Mouse (Mus musculus) gastrocnemius, postnatal 36 days (tissue): ENCODE measurements at regions not wholly inside any gene's neighbourhood (a gene's known extent, or its start where the extent isn't known, plus 50 kb on each side); places are given as distances from the start of the nearest gene placed in this dataset.

Source experiments
- DNase-seq, 2 experiments: peaks; one replicate each; pipeline ENCODE4 v3.0.0; 2022
- intact Hi-C: fragments of 180-260 bp; cut with DNase I; formaldehyde crosslinking; loops from one replicate; pipeline ENCODE4 v1.15.1; 2025

DNA sequence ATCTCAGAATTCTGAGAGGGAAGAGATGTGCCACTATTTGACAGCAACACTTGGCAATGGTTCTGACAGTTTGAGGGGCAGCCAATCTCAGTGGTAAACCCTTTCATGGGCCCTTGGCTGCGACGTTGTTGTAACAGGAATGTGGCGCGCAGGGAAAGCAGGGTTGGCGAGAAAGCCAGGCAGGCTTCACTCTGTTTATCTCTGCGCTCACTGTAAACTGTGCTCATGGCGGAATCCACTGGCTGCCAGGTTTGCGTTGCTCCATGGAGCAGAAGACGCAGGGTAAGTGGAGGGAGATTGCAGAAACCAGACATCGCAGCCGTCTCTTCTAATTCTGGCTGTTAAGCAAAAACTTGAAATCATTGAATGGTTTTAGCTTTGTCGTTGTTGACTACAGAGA, 465.9 kb upstream of the Pou3f3 start:
- DNase-seq, result no peak
- intact Hi-C loops, result no loop called here

DNA sequence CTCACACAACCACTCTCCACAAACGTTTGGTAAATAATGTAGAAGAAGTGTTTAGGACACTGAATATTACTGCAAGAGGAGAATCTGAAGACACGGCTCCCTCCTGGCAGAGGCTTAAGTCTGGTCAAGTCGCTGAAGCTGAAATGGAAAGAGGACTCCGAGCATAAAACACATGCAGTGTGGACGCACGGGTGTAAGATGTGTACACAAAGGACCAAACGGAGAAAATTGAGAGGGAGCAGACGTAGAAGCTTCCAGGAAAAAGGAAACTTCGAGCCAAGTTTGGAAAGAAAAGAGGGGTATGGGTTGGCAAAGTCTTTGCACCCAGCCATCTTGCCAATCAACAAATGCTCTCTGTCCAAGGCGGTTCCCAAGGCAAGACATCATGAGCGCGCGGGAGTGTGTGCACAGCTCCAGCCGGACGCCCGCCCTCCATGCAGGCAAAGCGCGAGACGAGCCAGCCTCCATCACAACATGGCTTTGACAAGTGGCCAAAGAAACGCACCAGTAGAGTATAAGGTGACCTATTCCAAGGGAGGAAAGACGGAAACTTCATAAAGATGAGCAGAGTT, 465.0 kb upstream of the Pou3f3 start:
- intact Hi-C loops, result no loop called here
- no peak for DNase-seq

DNA sequence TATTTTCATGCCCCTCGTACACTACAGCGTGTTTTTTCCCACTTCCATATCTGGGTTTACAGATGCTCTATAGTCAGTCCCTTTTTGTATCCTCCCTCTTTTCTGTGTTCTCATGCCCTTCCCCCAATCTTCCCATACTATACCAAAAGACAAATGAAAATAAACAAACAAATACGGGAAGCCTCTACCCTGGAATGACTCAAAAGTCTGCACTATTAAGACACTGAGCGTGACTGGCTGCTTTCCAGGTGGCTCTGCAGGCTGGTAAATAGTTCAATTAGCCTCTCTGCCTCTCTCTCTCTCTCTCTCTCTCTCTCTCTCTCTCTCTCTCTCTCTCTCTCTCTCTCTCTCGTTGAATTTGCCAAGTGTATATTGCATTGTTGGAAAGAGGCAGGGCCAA, 464.5 kb upstream of the Pou3f3 start:
- intact Hi-C loops, result no loop called here
- DNase-seq, result no peak

DNA sequence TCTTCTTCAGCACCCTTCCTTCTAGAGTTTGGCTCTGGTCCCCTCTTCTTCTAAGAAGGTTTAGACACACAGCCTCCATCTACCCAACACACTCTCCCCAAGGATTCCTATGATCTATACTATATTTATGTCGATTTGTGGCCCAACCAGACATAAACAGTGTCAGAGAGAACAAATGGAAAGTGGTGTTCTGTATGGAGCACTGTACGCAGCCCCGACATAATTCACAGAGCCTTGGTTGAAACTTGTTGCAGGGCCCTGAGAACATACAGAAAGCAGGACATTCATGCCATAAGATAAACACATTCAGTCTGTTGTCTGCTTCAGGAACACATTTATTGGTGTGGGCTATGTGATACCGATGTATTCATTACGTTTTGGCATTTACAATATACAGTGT, 463.7 kb upstream of the Pou3f3 start:
- DNase-seq, result no peak
- intact Hi-C loops, result no loop called here

DNA sequence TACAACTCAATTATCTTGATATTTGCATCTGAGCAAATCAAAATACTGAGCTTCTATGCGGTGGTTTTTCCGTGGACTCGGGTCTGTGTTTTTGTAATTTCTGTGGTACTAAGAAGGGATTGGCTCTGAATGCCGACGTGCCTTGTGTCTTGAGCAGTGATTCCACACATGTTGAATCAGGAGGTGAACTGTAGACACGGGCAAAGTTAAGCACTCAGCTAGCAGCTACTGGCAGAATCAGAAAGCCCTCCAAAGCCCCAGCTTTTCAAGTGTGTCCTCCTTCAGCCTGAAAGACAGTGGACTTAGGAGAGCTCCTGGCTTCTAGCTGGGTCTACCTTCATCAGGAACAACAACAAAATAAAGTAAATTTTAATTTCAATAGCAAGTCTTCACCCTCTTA, 462.9 kb upstream of the Pou3f3 start:
- DNase-seq, result no peak
- intact Hi-C loops, result no loop called here

DNA sequence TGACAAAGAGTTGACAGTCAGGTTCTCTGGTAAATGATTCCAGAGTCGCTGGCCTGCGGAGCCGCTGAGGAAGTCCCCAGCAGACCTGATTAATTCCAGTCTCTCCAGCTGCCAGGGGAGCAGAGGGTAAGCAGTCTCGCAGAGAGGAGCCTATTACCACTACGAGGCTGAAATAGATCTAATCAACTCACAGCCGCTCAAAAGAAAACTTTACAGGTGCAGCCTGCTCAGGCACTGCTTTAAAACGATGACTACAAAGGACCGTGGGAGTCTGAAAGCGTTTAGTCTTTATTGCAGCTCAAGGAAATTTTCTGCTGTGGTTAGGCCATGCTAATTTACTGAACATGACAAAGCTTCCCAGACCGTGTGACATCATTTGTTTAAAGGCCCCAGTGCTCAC, 462.3 kb upstream of the Pou3f3 start:
- intact Hi-C loops, result no loop called here
- DNase-seq, result no peak

DNA sequence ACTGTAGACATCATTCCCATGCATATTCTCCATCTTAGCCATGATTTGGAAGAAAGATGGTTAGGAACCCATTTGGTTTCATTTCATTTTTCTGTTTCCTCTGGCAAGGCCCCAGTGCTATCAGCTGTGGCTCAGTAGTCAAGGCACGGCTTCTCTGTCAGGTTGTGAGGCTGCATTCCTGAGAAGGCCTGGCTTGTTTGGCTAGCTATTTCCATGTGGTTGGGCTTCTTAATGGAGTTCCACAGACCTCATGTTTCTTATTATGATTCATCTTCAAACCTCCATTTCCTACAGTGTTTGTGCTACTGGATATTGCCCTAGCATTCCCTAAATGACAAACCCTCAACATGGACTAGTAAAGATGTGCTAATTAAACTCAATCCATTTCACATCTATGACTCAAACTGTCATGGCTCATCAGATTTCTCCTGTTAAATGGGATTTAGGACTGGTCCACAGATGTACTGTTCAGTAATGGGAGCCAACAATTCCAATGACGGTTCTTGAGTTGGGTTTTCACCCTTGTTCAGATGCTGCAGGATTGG, 459.0 kb upstream of the Pou3f3 start:
- no peak for DNase-seq
- intact Hi-C loops, result no loop called here

DNA sequence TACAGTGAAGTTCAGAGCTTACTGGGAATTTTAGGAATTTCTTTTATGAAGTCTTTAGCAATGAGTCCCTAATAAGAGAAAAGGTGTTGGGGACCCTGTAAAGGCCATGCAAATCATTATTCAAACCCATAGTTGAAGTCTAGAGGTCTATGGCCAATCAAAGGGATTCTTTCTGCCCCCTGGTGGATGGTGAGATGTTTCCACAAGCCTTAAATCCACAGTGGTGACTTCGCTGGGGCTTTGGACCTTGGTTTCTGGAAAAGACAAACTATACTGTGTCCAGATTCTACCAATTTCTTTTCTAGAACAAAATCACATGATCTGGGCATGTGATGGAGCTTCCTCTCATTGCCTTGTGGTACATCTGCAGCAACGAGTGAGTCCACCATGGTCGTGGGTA, 457.2 kb upstream of the Pou3f3 start:
- intact Hi-C loops, result no loop called here
- DNase-seq, result no peak

DNA sequence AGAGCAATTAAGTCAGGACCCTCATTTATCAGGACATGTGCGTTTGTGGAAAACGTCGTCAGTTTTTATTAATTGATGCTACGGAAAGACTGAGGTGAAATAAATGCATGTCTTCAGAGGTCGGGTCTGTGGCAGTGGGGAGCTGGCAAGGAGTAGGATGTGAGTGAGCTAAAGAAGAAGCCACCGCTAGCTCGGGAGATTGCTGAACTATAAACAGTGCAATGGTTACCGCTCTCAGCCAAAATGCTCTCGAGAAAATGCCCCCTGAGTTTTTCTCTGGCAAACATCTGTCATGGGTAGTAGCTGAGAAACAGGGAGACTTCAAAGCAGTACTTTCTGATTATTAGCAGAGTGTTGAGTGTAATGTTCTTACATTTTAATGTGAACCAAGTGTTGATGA, 454.4 kb upstream of the Pou3f3 start:
- intact Hi-C loops, result no loop called here
- no peak for DNase-seq

DNA sequence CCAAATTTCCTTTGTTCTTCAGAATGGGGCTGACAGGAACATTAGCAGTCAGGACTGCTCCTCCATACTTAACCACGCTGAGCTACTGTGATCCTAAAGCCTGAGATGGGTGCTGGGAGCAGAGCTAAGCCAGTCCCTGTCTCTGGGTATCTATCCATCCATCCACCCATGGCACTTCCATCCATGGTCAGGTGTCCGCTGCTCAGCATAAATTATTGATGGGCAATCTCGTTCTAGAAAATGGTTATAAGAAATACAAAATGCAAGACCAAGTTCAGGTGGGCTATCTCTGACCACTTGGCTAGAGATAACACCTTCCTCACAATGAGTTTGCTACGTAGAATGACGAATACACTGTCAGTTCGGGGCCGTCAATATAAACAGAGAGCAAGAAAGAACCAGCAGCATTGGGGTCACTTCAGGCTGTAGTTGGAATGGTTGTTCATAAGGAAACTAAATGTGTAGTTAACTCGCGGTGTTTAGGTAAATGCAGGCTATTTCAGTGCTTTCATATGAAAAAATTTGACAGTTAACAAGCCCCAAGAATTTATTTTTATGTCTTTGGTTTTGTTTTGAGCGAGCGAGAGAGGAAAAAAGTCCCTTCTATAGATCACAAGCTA, 453.9 kb upstream of the Pou3f3 start:
- DNase-seq, result no peak
- intact Hi-C loops, result no loop called here

DNA sequence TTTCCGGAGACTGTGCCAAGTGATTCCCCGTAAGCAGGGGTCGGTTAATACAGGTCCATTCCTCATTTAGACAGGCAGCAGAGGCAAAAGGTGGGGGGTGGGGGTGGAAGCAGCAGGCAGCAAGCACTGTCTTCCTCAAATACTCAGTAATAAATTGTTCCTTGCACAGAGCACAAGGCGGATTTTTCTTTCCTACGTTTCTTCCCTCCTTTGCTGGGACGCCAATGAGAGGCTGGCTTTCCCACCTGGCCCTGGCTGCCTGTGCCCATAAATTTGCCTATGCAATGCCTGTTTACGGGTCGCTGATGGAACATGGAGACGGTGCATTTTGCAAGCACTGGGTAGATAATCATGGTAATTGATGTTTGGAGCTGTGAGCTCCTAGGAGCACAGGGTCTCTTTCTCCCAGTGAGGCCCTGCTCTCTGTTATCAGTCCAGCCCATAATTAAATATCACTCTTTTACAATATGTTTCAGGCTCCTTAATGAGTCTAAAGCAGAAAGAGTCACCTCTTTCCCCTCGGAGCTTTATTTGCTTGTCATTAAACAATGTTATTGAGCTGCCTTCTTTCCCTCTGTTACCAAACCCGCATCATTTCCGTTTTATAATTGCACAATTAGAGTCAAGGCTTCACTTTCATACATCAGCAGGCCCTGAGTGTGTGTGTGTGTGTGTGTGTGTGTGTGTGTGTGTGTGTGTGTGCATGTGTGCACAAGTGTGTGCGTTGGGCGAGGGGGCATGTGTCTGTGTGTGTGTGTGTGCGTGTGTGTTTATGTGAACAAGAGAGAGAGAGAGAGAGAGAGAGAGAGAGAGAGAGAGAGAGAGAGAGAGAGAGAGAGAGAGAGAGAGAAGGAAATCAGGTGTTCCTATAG, 452.7 kb upstream of the Pou3f3 start:
- intact Hi-C loops, result no loop called here
- no peak for DNase-seq

DNA sequence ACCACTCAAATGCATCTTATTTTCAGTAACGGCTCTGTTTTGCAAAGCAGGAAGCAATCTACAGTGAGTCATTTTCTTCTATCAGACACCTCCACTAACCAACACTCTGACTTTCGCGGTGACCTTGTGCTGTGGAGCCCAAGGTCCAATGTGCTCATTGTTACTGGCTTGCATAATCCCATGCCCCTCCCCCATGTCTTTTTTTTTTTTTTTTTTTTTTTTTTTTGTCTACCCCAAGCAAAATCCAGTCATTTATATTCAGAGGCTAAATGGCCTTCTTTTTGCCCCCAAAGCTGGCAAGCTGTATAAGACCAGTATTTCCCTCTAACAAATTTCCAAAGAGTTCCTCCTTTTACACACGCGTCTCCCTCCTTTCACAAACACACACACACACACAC, 452.1 kb upstream of the Pou3f3 start:
- intact Hi-C loops, result no loop called here
- no peak for DNase-seq

DNA sequence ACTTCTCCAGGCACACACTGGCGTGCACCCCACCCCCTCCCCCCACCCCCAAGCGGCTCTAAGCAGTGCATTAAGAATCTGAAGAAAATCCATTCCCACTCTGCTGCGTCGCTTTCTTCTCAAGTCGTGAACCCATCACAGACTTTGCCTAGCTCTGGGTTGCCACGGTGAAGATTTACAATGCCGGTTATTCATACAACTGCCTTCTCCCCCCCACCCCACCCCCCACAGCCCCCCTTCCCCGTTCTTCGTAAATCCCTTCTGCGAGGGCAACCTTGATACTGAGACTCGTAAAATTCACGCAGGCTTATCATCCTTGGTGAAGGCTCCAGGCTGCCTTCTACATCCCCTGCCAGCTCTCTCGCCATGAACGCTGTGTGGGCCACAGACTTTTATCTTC, 451.7 kb upstream of the Pou3f3 start:
- no peak for DNase-seq
- intact Hi-C loops, result no loop called here

DNA sequence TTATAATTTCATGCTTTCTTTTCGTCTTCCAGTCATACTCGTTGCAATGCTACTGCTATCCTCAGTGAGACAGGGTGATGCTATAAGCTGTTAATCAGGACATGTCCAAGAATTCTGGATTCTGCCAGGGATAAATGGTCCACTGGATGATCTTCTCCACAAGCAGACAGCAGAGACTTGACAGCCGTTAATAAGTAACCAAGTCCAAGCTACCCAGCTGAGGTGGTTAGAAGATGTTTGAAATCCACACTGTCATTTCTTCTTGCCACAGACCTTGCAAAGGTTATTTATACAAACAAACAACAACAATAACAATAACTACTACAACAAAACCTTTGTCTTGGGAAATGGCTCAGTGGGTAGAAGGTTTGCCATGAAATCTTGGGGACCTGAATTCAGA, 443.2 kb upstream of the Pou3f3 start:
- intact Hi-C loops, result no loop called here
- no peak for DNase-seq

DNA sequence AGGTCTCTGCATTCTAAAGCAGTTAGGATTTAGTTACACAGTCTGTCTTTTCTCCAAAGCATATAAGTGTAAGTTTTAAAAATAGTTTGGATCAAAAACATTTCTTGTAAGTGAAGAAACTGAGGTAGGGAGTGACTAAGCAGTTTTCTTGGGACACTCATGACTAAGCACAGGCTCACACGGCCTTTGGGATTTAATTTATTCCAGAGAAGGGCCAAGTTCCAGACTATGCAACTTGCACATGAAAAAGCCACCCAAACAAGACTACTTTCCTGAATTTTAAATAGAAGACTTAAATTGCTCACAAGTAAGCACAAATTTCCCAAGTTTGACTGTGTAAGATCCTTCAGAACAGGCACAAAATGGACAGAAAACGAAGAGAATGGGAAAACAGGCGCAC, 441.8 kb upstream of the Pou3f3 start:
- intact Hi-C loops, result no loop called here

DNA sequence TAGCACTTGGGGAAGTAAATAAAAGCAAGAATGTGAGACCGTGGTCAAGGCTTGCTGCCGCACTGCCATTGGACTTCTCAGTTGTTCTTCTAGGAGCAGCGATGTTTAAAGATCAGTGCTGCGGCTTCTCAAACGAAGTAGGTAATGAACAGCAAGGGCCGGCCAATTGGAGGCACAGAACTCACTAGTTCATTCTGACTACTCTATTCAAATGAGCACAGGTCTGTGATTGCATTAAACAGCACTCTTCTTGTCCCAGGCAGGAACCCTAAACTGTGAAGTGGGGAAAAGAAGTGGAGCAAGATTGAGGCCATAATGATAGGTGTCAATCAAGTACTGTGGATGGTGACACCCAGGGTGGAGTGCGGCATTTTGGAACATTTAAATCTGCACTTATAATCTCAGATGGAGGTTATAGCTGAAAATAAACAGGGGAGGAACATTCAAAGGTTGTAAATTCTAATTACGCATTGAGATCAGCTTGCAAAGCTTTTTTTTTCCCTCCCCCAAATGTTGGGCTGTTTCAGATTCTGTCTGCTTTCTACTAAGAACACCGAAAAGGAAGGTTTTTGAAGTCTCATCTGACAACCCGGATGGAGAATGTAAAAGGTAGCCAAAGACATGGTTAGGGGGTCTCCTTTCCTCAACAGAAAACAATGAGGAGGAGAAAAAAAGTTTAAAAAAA, 438.5 kb upstream of the Pou3f3 start:
- intact Hi-C loops, result no loop called here
- no peak for DNase-seq

More for the DNA sequence above, 441.8 kb upstream of the Pou3f3 start:
- no peak for DNase-seq

DNA sequence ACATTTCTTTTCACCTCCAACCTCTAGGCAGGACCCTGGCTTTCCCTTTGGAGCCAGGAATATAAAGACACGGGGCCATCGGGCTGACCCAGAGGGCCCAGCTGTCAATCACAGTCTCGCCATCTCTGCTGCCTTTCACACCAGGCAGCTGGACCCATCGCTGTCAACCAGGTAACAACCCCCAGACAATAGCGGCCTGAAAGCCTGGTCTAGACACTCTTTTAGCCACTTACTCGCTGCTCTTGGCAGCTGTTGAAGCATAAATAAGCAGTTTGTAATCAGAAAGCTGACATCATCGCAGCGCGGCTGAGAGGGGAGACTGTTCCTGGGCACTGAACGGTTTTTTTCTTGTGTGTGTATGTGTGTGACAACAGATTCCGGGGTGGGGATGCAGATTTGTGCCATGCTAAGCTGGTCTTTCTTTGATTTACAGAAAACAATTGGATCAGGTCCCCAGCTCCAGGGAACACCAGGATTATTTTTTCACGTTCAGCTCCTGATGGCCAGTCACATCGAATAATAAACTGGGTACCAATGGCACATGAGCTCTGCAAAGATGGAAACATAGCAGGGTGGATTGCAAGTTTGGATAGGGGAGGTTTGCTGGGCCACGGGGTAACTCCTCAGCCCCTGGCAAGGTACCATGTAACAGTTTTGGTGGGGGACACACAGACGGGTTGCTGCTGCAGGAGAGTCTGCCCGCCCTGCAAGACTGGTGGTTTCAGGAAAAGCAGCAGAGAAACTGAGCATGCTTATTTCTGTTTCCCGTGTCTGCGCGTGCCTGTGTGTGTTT, 437.6 kb upstream of the Pou3f3 start:
- intact Hi-C loops, result no loop called here
- no peak for DNase-seq

DNA sequence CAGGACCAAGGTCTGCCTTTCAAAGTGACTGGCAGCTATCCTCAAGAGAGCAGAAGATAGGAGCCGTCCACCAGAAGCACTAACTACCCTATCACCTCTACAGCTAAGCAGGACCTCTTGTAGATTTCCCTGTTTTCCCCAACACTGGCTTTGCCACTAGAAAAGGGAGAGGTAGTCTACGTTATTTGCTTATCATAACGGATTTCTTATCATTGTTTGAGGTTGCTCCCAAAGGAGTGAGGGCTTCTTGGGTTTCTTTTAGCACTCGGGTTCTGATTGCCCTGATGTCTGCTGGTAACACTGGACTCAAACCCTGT, 437.0 kb upstream of the Pou3f3 start:
- intact Hi-C loops, result no loop called here
- DNase-seq, result no peak

DNA sequence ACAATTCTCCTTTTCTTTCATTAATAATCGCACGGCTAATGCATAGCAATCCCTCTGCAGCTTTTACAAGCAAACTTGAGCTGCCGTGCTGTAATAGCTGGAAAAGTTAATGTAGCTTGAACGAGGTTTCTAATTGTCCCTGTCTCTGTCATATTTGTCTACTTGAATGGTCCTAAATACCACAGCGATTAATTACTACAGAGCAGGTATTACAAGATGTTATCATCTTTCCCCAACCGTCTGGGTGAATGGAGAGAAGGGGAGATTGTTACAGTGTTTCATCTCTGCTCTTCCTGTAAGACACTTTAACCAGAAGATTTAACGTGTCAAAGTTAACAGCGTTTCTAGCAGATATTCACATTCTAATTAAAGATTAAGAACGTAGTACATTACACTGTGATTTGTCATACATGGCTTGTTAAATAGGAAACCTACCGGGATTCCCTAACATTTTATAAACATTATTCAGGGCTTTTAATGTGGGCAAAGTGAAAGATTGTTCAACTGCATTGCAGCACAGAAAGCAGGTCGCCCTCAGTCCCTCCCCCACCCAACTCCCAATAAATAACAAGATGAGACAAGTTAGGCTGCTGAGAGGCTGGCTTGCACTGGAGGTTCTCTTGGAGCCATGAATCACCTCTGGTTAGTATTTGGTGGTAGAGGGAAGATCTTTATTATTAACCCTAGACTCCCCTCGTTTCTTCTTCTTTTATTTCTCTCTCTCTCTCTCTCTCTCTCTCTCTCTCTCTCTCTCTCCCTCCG, 436.2 kb upstream of the Pou3f3 start:
- DNase-seq, result no peak
- intact Hi-C loops, result no loop called here
